Mouse (Mus musculus) kidney, adult 9 months (tissue): ENCODE measurements around the gene Vipas39.

Source experiments
- DNase-seq: peaks from one replicate; pipeline ENCODE4 v3.0.0; 2022

Gene Vipas39

GRCm38 (mm10) chr12:87195069-87195468 lies 71.0 kb downstream of the Vipas39 start:
- DNase-seq, result no peak

DNA sequence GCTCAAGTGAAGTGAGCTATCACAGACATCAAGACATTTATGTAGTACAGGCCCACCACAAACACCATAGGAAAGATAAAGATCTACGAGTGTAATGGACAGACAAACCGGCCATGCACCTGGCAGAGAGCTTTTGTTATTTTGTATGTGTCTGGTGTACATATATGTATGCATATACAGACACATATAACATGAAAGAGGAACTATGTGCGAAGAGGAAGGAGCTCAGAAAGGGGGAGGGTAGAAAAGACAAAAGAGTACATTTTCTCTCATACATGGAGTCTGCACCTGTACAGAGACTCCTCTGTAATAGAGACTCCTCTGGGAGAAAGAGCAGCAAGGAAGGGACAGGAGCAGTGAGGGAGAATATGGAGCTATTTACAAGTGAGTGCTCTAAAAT lies 73.0 kb downstream of the Vipas39 start:
- no peak for DNase-seq
